24 mouse cellular contexts compared by ENCODE assay signal in the genomic region with DNA sequence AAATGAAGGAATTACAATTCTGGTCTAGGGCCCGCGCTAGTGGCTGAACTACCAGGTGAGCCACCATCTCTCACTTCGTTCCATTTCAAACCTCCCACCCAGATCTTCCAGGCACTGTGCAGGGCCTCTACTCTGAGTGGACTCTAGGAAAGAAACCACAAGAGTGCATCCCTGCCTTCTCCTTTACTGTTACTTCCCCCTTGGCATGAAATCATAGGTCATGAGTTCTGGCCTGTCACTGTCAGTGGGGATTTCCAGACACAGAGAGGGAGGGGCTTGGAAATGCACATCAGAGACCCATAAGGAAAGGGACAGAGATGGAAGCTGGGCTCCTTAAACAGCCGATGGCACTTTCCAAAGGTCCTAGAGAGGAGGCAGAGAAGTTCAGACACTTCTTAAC. TPM values are rescaled to one million over a fixed set of nuclear protein-coding genes. Genes with fewer than 3 reads are reported as not detected.
DNase-seq lines count a peak whose midpoint lies in the region; ATAC-seq and TF ChIP-seq lines count a peak whose summit lies in the region.
"Had no signal": no experiment of that assay in that cellular context is flagged by ENCODE, and none has a peak within 500 bp of the region (broad histone marks: within the 10 kb centered on the region; RNA-seq: fewer than 3 reads in every experiment).

No protein-coding gene starts in this region.

- no peak overlapping the region for H3K4me2 ChIP-seq in intestine, embryonic 16.5 days (ENCODE audit: low read depth, low read length)
- no peak overlapping the region for H3K4me2 ChIP-seq in intestine, postnatal 0 days (replicated peaks; ENCODE audit: low read depth)
- H3K4me2 ChIP-seq in CH12.LX (ENCODE audit: insufficient read depth, low read depth, poor library complexity, severe bottlenecking), result no peak overlapping the region
- no peak overlapping the region for H3K4me2 ChIP-seq in hindbrain, embryonic 11.5 days (replicated peaks; ENCODE audit: low read depth, low read length)
- H3K4me2 ChIP-seq: embryonic facial prominence, embryonic 15.5 days; limb, embryonic 12.5 days; lung, embryonic 15.5 days; stomach, embryonic 15.5 days had no signal

- H3K9ac ChIP-seq in intestine, embryonic 16.5 days (ENCODE audit: low read depth, low read length), result 0 out of 2 replicates have a peak overlapping the region, but pooled peaks have one; percentile 8
- no peak overlapping the region for H3K9ac ChIP-seq in intestine, postnatal 0 days (ENCODE audit: low read depth, low read length)
- H3K9ac ChIP-seq in CH12.LX (ENCODE audit: insufficient read depth, low read depth), result no peak overlapping the region
- H3K9ac ChIP-seq in hindbrain, embryonic 11.5 days (ENCODE audit: low read depth, low read length), result no peak overlapping the region
- H3K9ac ChIP-seq: embryonic facial prominence, embryonic 15.5 days; limb, embryonic 12.5 days; lung, embryonic 15.5 days; stomach, embryonic 15.5 days had no signal

- no peak for TF ChIP-seq POLR2A in CH12.LX (IDR thresholded peaks at IDR 0.05; ENCODE audit: low read depth, low read length)

- H3K36me3 ChIP-seq in intestine, embryonic 16.5 days (ENCODE audit: control insufficient read depth, insufficient read depth, low read length), result 0 out of 2 replicates have a peak, but pooled peaks cover 6% of the 10 kb centered on the region
- H3K36me3 ChIP-seq in intestine, postnatal 0 days (ENCODE audit: control insufficient read depth, insufficient read depth), result peaks cover 7% of the 10 kb centered on the region
- peaks cover 10 to 13% of the 10 kb centered on the region in 2 experiments for H3K36me3 ChIP-seq in CH12.LX (replicated peaks in 1 of 2; ENCODE audit: control insufficient read depth in 1 of 2, insufficient read depth in 1 of 2, low read length in 1 of 2)
- no peaks in the 10 kb centered on the region for H3K36me3 ChIP-seq in hindbrain, embryonic 11.5 days (ENCODE audit: control insufficient read depth, insufficient read depth, low read length)

- no peak for TF ChIP-seq RAD21 in CH12.LX (IDR thresholded peaks at IDR 0.05; ENCODE audit: low read depth, low read length)

- no peaks in the 10 kb centered on the region for H3K9me3 ChIP-seq in intestine, embryonic 16.5 days (ENCODE audit: control insufficient read depth, low read length)
- H3K9me3 ChIP-seq in intestine, postnatal 0 days (ENCODE audit: control insufficient read depth), result no peaks in the 10 kb centered on the region
- no peaks in the 10 kb centered on the region for H3K9me3 ChIP-seq in CH12.LX (replicated peaks; ENCODE audit: low read length)
- no peaks in the 10 kb centered on the region for H3K9me3 ChIP-seq in hindbrain, embryonic 11.5 days (ENCODE audit: control insufficient read depth, low read length)
- H3K9me3 ChIP-seq: embryonic facial prominence, embryonic 15.5 days; limb, embryonic 12.5 days; lung, embryonic 15.5 days; megakaryocyte, embryonic 14.5 days; stomach, embryonic 15.5 days had no signal

- no peaks in the 10 kb centered on the region for H3K27me3 ChIP-seq in intestine, embryonic 16.5 days (replicated peaks; ENCODE audit: control insufficient read depth, insufficient read depth, low read length)
- no peaks in the 10 kb centered on the region for H3K27me3 ChIP-seq in intestine, postnatal 0 days (replicated peaks; ENCODE audit: control insufficient read depth, insufficient read depth, low read length)
- no peaks in the 10 kb centered on the region for H3K27me3 ChIP-seq in CH12.LX (replicated peaks)
- no peaks in the 10 kb centered on the region for H3K27me3 ChIP-seq in hindbrain, embryonic 11.5 days (ENCODE audit: control insufficient read depth, insufficient read depth, low read length)
- H3K27me3 ChIP-seq: embryonic facial prominence, embryonic 15.5 days; limb, embryonic 12.5 days; lung, embryonic 15.5 days; megakaryocyte, embryonic 14.5 days; stomach, embryonic 15.5 days had no signal

- no peak overlapping the region for H3K27ac ChIP-seq in intestine, embryonic 16.5 days (ENCODE audit: low read length)
- H3K27ac ChIP-seq in intestine, postnatal 0 days (ENCODE audit: low read depth, low read length), result no peak overlapping the region
- no peak overlapping the region for H3K27ac ChIP-seq in CH12.LX (ENCODE audit: insufficient read depth, low read depth)
- peak overlapping the region; percentile 74 for H3K27ac ChIP-seq in brown adipose tissue, adult 24 weeks (replicated peaks; ENCODE audit: low read depth, low read length)
- no peak overlapping the region for H3K27ac ChIP-seq in hindbrain, embryonic 11.5 days (ENCODE audit: low read depth, low read length)
- H3K27ac ChIP-seq: embryonic facial prominence, embryonic 15.5 days; kidney, postnatal 0 days; limb, embryonic 12.5 days; lung, embryonic 15.5 days; stomach, embryonic 15.5 days had no signal

- H3K79me2 ChIP-seq in CH12.LX (replicated peaks; ENCODE audit: control insufficient read depth, extremely low read depth, insufficient read depth, poor library complexity, severe bottlenecking), result peaks cover 22% of the 10 kb centered on the region

- peak; percentile 50 for DNase-seq in CH12.LX (ENCODE audit: extremely low read depth)
- no peak for DNase-seq in ovary, adult 18-20 months (ENCODE audit: low spot score)
- no peak for DNase-seq in hindbrain, embryonic 11.5 days (ENCODE audit: low spot score)
- DNase-seq: adrenal gland, adult 8-10 months; cerebellum, adult 11 months; cerebellum, postnatal 14 days; embryo, embryonic 11 days; heart, postnatal 4 days; kidney, adult 11 months; thymus, adult 18-20 months; thymus, postnatal 4 days had no signal

- ATAC-seq in intestine, embryonic 16.5 days, result no peak
- ATAC-seq in intestine, postnatal 0 days, result no peak
- ATAC-seq in megakaryocyte, adult 5-6 weeks (ENCODE audit: poor library complexity, severe bottlenecking), result peak; percentile 12; the same call in 1 of the 2 replicates
- no peak for ATAC-seq in hindbrain, embryonic 11.5 days (ENCODE audit: low FRiP score)
- ATAC-seq: forebrain, embryonic 16.5 days; hindbrain, embryonic 16.5 days; midbrain, embryonic 16.5 days had no signal

- 85% methylated on average over 4 of the region's 4 CpGs for WGBS in intestine, embryonic 16.5 days
- WGBS in intestine, postnatal 0 days, result 87% methylated on average over 4 of the region's 4 CpGs
- 85% methylated on average over 4 of the region's 4 CpGs for WGBS in hindbrain, embryonic 11.5 days

- in situ Hi-C loops in CH12.LX (cut with MboI; ENCODE audit: low pct_ligation_motif_present, low pct_unique_long_range_greater_than_20kb, low sequenced_read_pairs), result no loop called here

- peaks cover 16% of the 10 kb centered on the region for H3K4me1 ChIP-seq in intestine, embryonic 16.5 days (ENCODE audit: control insufficient read depth, insufficient read depth, low read length)
- no peaks in the 10 kb centered on the region for H3K4me1 ChIP-seq in intestine, postnatal 0 days (replicated peaks; ENCODE audit: control insufficient read depth, insufficient read depth, low read length)
- peaks cover 17 to 47% of the 10 kb centered on the region in 2 experiments for H3K4me1 ChIP-seq in CH12.LX (ENCODE audit: control insufficient read depth in 1 of 2, insufficient read depth in 2 of 2)
- peaks cover 7% of the 10 kb centered on the region for H3K4me1 ChIP-seq in brown adipose tissue, adult 24 weeks (ENCODE audit: control insufficient read depth, insufficient read depth, insufficient read length, low read length)
- H3K4me1 ChIP-seq in hindbrain, embryonic 11.5 days (replicated peaks; ENCODE audit: control insufficient read depth, insufficient read depth, low read length), result peaks cover 7% of the 10 kb centered on the region; the same call in 1 of the 2 replicates

- dilution Hi-C loops in CH12.LX (cut with MboI; ENCODE audit: extremely low pct_ligation_motif_present, extremely low pct_unique_long_range_greater_than_20kb, low sequenced_read_pairs), result no loop called here

- no peak for TF ChIP-seq CTCF in intestine, postnatal 0 days (IDR thresholded peaks at IDR 0.05; ENCODE audit: low read depth)
- TF ChIP-seq CTCF in CH12.LX (conservative IDR thresholded peaks at IDR 0.05 in 1 of 2, IDR thresholded peaks at IDR 0.05 in 1 of 2; ENCODE audit: low read depth in 2 of 2, low read length in 2 of 2), result no peak

- TF ChIP-seq EP300 in CH12.LX (IDR thresholded peaks at IDR 0.05; ENCODE audit: low read length), result no peak

- no peak overlapping the region for H3K4me3 ChIP-seq in intestine, embryonic 16.5 days (ENCODE audit: low read length)
- H3K4me3 ChIP-seq in intestine, postnatal 0 days (ENCODE audit: low read depth, low read length), result no peak overlapping the region
- no peak overlapping the region for H3K4me3 ChIP-seq in CH12.LX (replicated peaks in 1 of 3; ENCODE audit: low read depth in 2 of 3, low read length in 2 of 3, poor library complexity in 1 of 3)
- H3K4me3 ChIP-seq in brown adipose tissue, adult 24 weeks (ENCODE audit: insufficient read depth, low read depth, low read length), result no peak overlapping the region
- H3K4me3 ChIP-seq in hindbrain, embryonic 11.5 days (ENCODE audit: low read depth, low read length), result no peak overlapping the region
- H3K4me3 ChIP-seq: embryonic facial prominence, embryonic 15.5 days; limb, embryonic 12.5 days; lung, embryonic 15.5 days; megakaryocyte, embryonic 14.5 days; stomach, embryonic 15.5 days had no signal

RNA-seq across cellular contexts. Expression of a gene that starts 2.2 kb away (rescaled TPM):
- 783 and 890 TPM in 2 replicates for polyA plus RNA-seq in intestine, embryonic 16.5 days (2015; fragmentation: Nextera tagmentation; extraction: Ambion mirVana)
- polyA plus RNA-seq in intestine, postnatal 0 days (2015; fragmentation: Nextera tagmentation; extraction: Ambion mirVana), result 1,362 and 1,364 TPM in 2 replicates
- total RNA-seq in CH12.LX (2012; rRNA removed) (79.4 and 83.2 TPM in 2 replicates), CH12.LX (2014; rRNA removed) (41.8 and 49.1 TPM in 2 replicates)
- 317 and 407 TPM in 2 replicates for polyA plus RNA-seq in CH12.LX (2012; ENCODE audit: insufficient read length, low read depth)
- 241 and 250 TPM in 2 replicates for polyA plus RNA-seq in brown adipose tissue, adult 24 weeks (2012; ENCODE audit: insufficient read depth, insufficient read length, missing spikeins)
- total RNA-seq in megakaryocyte, adult 5-6 weeks (2015), result 468 and 476 TPM in 2 replicates
- total RNA-seq in megakaryocyte, adult 5-6 weeks (2017), result 175 and 180 TPM in 2 replicates
- polyA plus RNA-seq in hindbrain, embryonic 11.5 days (2014; fragmentation: Nextera tagmentation; extraction: Ambion mirVana), result 499 and 514 TPM in 2 replicates

RNA-seq across cellular contexts. Expression of a gene that starts 8.2 kb away (rescaled TPM):
- polyA plus RNA-seq in intestine, embryonic 16.5 days (2015; fragmentation: Nextera tagmentation; extraction: Ambion mirVana), result 58.9 and 75.9 TPM in 2 replicates
- polyA plus RNA-seq in intestine, postnatal 0 days (2015; fragmentation: Nextera tagmentation; extraction: Ambion mirVana), result 159 and 172 TPM in 2 replicates
- total RNA-seq in CH12.LX (2012; rRNA removed), result 0.59 and 0.64 TPM in 2 replicates
- total RNA-seq in CH12.LX (2014; rRNA removed), result not detected in 2 replicates
- polyA plus RNA-seq in CH12.LX (2012; ENCODE audit: insufficient read length, low read depth), result not detected in 2 replicates
- polyA plus RNA-seq in brown adipose tissue, adult 24 weeks (2012; ENCODE audit: insufficient read depth, insufficient read length, missing spikeins), result 13.4 and 16.2 TPM in 2 replicates
- 28.8 and 36.3 TPM in 2 replicates for total RNA-seq in megakaryocyte, adult 5-6 weeks (2015)
- total RNA-seq in megakaryocyte, adult 5-6 weeks (2017), result 44.4 and 68.1 TPM in 2 replicates
- polyA plus RNA-seq in hindbrain, embryonic 11.5 days (2014; fragmentation: Nextera tagmentation; extraction: Ambion mirVana), result 31.1 and 33.1 TPM in 2 replicates

RNA-seq across cellular contexts. Expression of a gene that starts 21.0 kb away (rescaled TPM):
- polyA plus RNA-seq in intestine, embryonic 16.5 days (2015; fragmentation: Nextera tagmentation; extraction: Ambion mirVana), result 35.9 and 36.8 TPM in 2 replicates
- 24.7 and 28.4 TPM in 2 replicates for polyA plus RNA-seq in intestine, postnatal 0 days (2015; fragmentation: Nextera tagmentation; extraction: Ambion mirVana)
- total RNA-seq in CH12.LX (2012; rRNA removed), result 15.3 and 15.9 TPM in 2 replicates
- total RNA-seq in CH12.LX (2014; rRNA removed), result 16.7 and 17.0 TPM in 2 replicates
- 9.6 and 12.2 TPM in 2 replicates for polyA plus RNA-seq in CH12.LX (2012; ENCODE audit: insufficient read length, low read depth)
- polyA plus RNA-seq in brown adipose tissue, adult 24 weeks (2012; ENCODE audit: insufficient read depth, insufficient read length, missing spikeins), result 23.9 and 24.3 TPM in 2 replicates
- total RNA-seq in megakaryocyte, adult 5-6 weeks (2015), result 45.4 and 51.3 TPM in 2 replicates
- 50.6 and 57.7 TPM in 2 replicates for total RNA-seq in megakaryocyte, adult 5-6 weeks (2017)
- 46.5 and 61.7 TPM in 2 replicates for polyA plus RNA-seq in hindbrain, embryonic 11.5 days (2014; fragmentation: Nextera tagmentation; extraction: Ambion mirVana)

RNA-seq across cellular contexts. Expression of a gene that starts 33.6 kb away (rescaled TPM):
- 5.5 and 6.1 TPM in 2 replicates for polyA plus RNA-seq in intestine, embryonic 16.5 days (2015; fragmentation: Nextera tagmentation; extraction: Ambion mirVana)
- polyA plus RNA-seq in intestine, postnatal 0 days (2015; fragmentation: Nextera tagmentation; extraction: Ambion mirVana), result 3.1 and 3.4 TPM in 2 replicates
- total RNA-seq in CH12.LX (2012; rRNA removed) (4.2 and 4.8 TPM in 2 replicates), CH12.LX (2014; rRNA removed) (3.5 and 4.5 TPM in 2 replicates)
- 5.8 and 6.6 TPM in 2 replicates for polyA plus RNA-seq in CH12.LX (2012; ENCODE audit: insufficient read length, low read depth)
- polyA plus RNA-seq in brown adipose tissue, adult 24 weeks (2012; ENCODE audit: insufficient read depth, insufficient read length, missing spikeins), result 2.7 and 7.0 TPM in 2 replicates
- total RNA-seq in megakaryocyte, adult 5-6 weeks (2015), result 5.5 and 11.8 TPM in 2 replicates
- 4.0 and 4.6 TPM in 2 replicates for total RNA-seq in megakaryocyte, adult 5-6 weeks (2017)
- polyA plus RNA-seq in hindbrain, embryonic 11.5 days (2014; fragmentation: Nextera tagmentation; extraction: Ambion mirVana), result 6.2 and 6.3 TPM in 2 replicates

RNA-seq across cellular contexts. Expression of a gene that starts 37.6 kb away (rescaled TPM):
- 3.1 and 3.5 TPM in 2 replicates for polyA plus RNA-seq in intestine, embryonic 16.5 days (2015; fragmentation: Nextera tagmentation; extraction: Ambion mirVana)
- 2.0 and 2.1 TPM in 2 replicates for polyA plus RNA-seq in intestine, postnatal 0 days (2015; fragmentation: Nextera tagmentation; extraction: Ambion mirVana)
- total RNA-seq in CH12.LX (2012; rRNA removed) (0.08 TPM in 2 replicates), CH12.LX (2014; rRNA removed) (not detected in 2 replicates)
- polyA plus RNA-seq in CH12.LX (2012; ENCODE audit: insufficient read length, low read depth), result 0.10 TPM in 1 of 2 replicates, not detected in the other
- 0.52 and 1.6 TPM in 2 replicates for polyA plus RNA-seq in brown adipose tissue, adult 24 weeks (2012; ENCODE audit: insufficient read depth, insufficient read length, missing spikeins)
- total RNA-seq in megakaryocyte, adult 5-6 weeks (2015), result 0.11 TPM in 1 of 2 replicates, not detected in the other
- total RNA-seq in megakaryocyte, adult 5-6 weeks (2017), result 0.08 TPM in 1 of 2 replicates, not detected in the other
- polyA plus RNA-seq in hindbrain, embryonic 11.5 days (2014; fragmentation: Nextera tagmentation; extraction: Ambion mirVana), result 4.4 and 5.0 TPM in 2 replicates

Comparison
In these comparisons a context has a peak if more than half of its experiments do, and no peak if none do; other contexts are left out.
1. RNA of a gene that starts 8.2 kb away (polyA plus RNA-seq): 159 to 172 TPM in intestine, postnatal 0 days, 58.9 to 75.9 TPM in intestine, embryonic 16.5 days, 31.1 to 33.1 TPM in hindbrain, embryonic 11.5 days and 13.4 to 16.2 TPM in brown adipose tissue, adult 24 weeks; not detected in CH12.LX; every median in the first group is over 10 times any median in the second.